Mouse (Mus musculus) heart, embryonic 16.5 days (tissue): Measurements from ENCODE around the gene Pcdh15. TPM values are rescaled to one million over a fixed set of nuclear protein-coding genes. Genes with fewer than 3 reads are reported as not detected.

Source experiments
- ATAC-seq: fragments of 200-750 bp; cut with Nextera tagmentation; replicated peaks from 2 replicates; pipeline ENCODE4 v1.8.0; 2017; ENCODE audit warnings: moderate number of reproducible peaks; ENCODE audit not compliant: insufficient read depth, low FRiP score; ENCODE audit errors: extremely low read depth
- H3K27ac ChIP-seq: fragments of 300-500 bp; sonication (generic); 2 replicates; pipeline ENCODE4 v1.5.1; 2014; ENCODE audit warnings: mild to moderate bottlenecking, low read length, control low read depth, moderate library complexity
- H3K27me3 ChIP-seq: fragments of 300-500 bp; sonication (generic); 2 replicates; pipeline ENCODE4 v1.6.1; 2014; ENCODE audit warnings: low read length, mixed read lengths; ENCODE audit not compliant: control insufficient read depth, insufficient read depth
- H3K36me3 ChIP-seq: fragments of 300-500 bp; sonication (generic); 2 replicates; pipeline ENCODE4 v1.6.1; 2014; ENCODE audit not compliant: control insufficient read depth, insufficient read depth
- H3K4me1 ChIP-seq: fragments of 300-500 bp; sonication (generic); 2 replicates; pipeline ENCODE4 v1.6.1; 2014; ENCODE audit warnings: low read length, mixed read lengths; ENCODE audit not compliant: control insufficient read depth, insufficient read depth
- H3K4me2 ChIP-seq: fragments of 300-500 bp; sonication (generic); 2 replicates; pipeline ENCODE4 v1.6.1; 2014; ENCODE audit warnings: low read depth, mild to moderate bottlenecking, control low read depth, low read length
- H3K4me3 ChIP-seq: fragments of 300-500 bp; sonication (generic); 2 replicates; pipeline ENCODE4 v1.5.1; 2014; ENCODE audit warnings: mild to moderate bottlenecking, control low read depth, low read length
- H3K9ac ChIP-seq: fragments of 300-500 bp; sonication (generic); 2 replicates; pipeline ENCODE4 v1.6.1; 2014; ENCODE audit warnings: low read length, control low read depth
- H3K9me3 ChIP-seq: fragments of 300-500 bp; sonication (generic); replicated peaks from 2 replicates; pipeline ENCODE4 v1.6.1; 2016; ENCODE audit warnings: low read length; ENCODE audit not compliant: control insufficient read depth
- WGBS: fragments of 180-500 bp; shearing (Covaris S2); extraction: QIAGEN DNeasy Blood & Tissue Kit; methylation state at CpG from one replicate; pipeline ENCODE4 v1.1.7; 2014; 5-methylcytosine and 5-hydroxymethylcytosine counted together
- polyA plus RNA-seq: library from polyadenylated mRNA; unstranded; fragments of >200 nt; fragmentation: Nextera tagmentation; extraction: Ambion mirVana; gene quantifications from 2 replicates; pipeline ENCODE4 v1.2.1, GENCODE M21; 2015

Pcdh15 gene
- polyA plus RNA-seq, 1 experiment from 2014 or later: 0.49 TPM

DNA sequence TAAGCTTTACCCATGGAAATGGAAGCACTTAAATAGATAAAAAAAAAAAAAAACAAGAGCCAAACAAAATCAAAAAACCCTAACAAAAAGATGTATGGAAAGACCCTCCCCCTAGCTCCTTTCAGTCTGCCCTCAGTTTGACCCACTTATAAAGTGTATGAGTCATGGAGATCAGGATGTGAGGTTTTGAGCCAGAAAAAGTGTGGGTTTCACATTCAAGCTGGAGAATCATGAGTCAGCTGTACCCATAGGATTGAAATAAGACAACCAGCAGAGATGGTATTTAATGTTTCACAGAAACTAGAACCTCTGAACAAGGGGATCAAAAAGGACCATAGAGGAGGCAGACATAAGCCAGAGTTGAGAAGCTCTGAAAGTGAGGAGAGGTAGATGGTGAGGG lies 1048.8 kb downstream of the Pcdh15 start:
- Histone ChIP-seq H3K36me3 (no peaks in the 10 kb centered on the region), H3K27ac (no peak overlapping the region), H3K4me1 (no peaks in the 10 kb centered on the region), H3K27me3 (no peaks in the 10 kb centered on the region), H3K9ac (no peak overlapping the region), H3K4me3 (no peak overlapping the region), H3K4me2 (no peak overlapping the region), H3K9me3 (no peaks in the 10 kb centered on the region)
- no peak for ATAC-seq

DNA sequence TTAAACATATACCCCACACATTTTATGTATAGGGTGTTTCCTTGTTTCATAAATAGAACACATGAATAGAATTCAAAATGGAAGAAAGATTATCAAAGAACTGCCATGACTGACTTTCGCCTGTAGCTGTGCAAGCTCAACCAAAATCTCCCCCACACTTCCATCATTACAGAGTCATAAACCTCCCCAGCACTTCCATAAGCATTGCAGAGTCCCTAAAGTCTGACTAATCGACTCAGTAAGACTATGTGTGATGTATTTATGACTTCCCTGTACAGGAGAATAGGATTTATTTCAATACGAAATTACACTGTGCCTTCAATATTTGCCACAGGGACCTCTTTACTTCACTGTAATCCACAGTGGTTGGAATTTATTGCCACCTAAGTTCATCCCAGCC lies 1082.8 kb downstream of the Pcdh15 start:
- H3K27me3 ChIP-seq: no peaks in the 10 kb centered on the region
- no peak overlapping the region for H3K27ac ChIP-seq
- 62% methylated on average over 3 of the region's 3 CpGs for WGBS
- no peaks in the 10 kb centered on the region for H3K4me1 ChIP-seq
- no peaks in the 10 kb centered on the region for H3K9me3 ChIP-seq
- no peaks in the 10 kb centered on the region for H3K36me3 ChIP-seq
- H3K9ac ChIP-seq: no peak overlapping the region
- ATAC-seq: no peak
- H3K4me3 ChIP-seq: no peak overlapping the region
- H3K4me2 ChIP-seq: no peak overlapping the region

DNA sequence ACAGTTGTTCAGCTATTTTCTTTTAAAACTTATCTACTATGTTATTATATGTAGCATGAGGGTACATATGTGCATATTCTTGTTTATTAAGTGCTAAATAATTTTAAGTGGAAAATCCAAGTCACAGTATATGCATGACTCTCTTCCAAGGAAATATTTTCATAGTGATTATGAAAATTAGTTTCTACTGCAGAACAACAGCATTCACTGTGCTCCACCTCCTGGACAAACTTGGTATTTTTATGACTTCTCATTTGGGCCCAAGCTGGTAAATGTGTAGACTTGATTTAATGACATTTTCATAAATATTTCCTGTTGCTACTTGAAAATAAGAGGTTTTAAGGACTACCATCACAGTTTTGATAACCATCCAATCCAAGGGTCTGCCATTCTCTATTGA lies 1104.5 kb downstream of the Pcdh15 start:
- Histone ChIP-seq H3K4me1 (no peaks in the 10 kb centered on the region), H3K4me2 (no peak overlapping the region), H3K4me3 (no peak overlapping the region), H3K9me3 (no peaks in the 10 kb centered on the region), H3K36me3 (no peaks in the 10 kb centered on the region), H3K9ac (no peak overlapping the region), H3K27ac (no peak overlapping the region), H3K27me3 (no peaks in the 10 kb centered on the region)
- ATAC-seq: no peak

DNA sequence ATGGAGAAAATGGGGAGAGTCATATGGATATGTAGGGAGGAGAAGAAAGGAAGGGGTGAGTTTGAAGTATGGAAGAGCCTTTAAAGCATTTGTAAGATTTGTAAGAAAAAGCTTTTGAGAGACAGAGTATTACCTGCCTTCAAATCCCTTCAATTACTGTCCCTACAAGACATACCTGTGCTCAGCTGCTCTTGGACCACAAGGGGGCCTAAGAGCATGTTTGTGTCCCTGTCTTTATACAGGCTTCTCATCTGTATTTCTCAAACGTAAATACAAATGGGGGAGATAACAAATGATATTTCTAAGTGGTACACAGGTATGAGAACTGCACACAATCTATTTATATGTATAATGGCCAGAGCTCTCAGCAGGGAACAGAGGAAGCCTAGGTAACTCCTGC lies 1118.1 kb downstream of the Pcdh15 start:
- WGBS: 16% methylated on average over 1 of the region's 1 CpGs
- no peak overlapping the region for H3K4me3 ChIP-seq
- H3K27me3 ChIP-seq: no peaks in the 10 kb centered on the region
- no peaks in the 10 kb centered on the region for H3K4me1 ChIP-seq
- H3K4me2 ChIP-seq: no peak overlapping the region
- H3K27ac ChIP-seq: no peak overlapping the region
- H3K9me3 ChIP-seq: no peaks in the 10 kb centered on the region
- no peak for ATAC-seq
- no peaks in the 10 kb centered on the region for H3K36me3 ChIP-seq
- H3K9ac ChIP-seq: no peak overlapping the region

DNA sequence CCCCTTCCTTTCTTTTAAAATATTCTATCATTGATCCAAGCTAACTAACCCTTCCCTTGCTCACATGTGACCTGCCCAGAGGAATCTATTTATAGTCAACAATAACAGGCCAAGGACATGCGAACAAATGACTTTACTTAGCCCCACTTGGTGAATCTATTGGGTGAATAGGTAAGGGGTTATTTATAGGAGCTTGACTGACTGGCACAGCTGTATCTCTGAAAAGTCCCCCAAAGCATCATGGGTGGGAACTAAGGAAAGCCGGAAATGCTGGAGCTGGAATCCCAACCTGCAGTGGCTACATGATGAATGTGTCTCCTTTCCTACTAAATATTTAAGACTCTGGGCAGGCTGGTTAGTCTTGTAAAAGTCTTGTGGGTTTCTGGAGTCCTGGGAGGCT lies 1121.3 kb downstream of the Pcdh15 start:
- no peak for ATAC-seq
- no peak overlapping the region for H3K27ac ChIP-seq

DNA sequence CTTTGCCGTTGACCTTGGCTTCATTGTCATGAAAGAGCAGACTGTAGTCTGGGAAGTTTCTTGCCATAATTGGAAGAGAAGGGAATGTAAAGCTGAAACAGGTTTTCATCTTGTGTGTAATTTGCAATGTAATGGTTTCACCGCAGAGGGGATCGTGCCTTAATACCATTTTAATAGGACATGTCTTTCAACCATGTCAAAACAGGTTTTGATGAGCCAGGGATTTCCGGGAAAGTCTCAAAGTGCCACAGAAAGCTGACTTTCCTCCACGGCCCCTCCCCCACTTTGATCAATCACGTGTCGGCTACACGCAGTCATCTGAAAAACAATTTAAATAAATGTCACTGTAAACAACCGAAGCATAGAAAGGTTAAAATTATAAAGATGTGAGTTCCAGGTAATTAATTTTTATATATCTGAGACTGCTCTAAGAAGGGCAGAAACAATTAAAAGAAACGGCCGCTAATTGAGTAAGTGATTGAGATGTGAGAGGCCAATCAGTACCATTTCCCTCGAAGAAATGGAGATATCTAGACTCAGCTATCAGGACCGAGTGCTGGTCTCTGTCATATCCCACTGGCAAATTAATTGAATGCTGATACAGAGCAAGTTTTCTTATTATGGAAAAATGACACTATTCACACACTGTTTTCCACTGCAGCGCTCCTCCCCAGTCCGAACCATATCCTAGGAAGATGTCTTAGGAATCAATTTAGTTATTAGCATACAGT lies 1158.7 kb downstream of the Pcdh15 start:
- Histone ChIP-seq H3K4me1 (no peaks in the 10 kb centered on the region), H3K27me3 (no peaks in the 10 kb centered on the region), H3K4me2 (no peak overlapping the region), H3K4me3 (no peak overlapping the region), H3K9me3 (no peaks in the 10 kb centered on the region), H3K36me3 (no peaks in the 10 kb centered on the region), H3K9ac (no peak overlapping the region), H3K27ac (no peak overlapping the region)
- 84% methylated on average over 15 of the region's 15 CpGs for WGBS
- no peak for ATAC-seq

More for the DNA sequence above, 1121.3 kb downstream of the Pcdh15 start:
- Histone ChIP-seq H3K4me1 (no peaks in the 10 kb centered on the region), H3K9ac (no peak overlapping the region), H3K4me3 (no peak overlapping the region), H3K36me3 (no peaks in the 10 kb centered on the region), H3K27me3 (no peaks in the 10 kb centered on the region), H3K4me2 (no peak overlapping the region), H3K9me3 (no peaks in the 10 kb centered on the region)
- 54% methylated on average over 2 of the region's 2 CpGs for WGBS

DNA sequence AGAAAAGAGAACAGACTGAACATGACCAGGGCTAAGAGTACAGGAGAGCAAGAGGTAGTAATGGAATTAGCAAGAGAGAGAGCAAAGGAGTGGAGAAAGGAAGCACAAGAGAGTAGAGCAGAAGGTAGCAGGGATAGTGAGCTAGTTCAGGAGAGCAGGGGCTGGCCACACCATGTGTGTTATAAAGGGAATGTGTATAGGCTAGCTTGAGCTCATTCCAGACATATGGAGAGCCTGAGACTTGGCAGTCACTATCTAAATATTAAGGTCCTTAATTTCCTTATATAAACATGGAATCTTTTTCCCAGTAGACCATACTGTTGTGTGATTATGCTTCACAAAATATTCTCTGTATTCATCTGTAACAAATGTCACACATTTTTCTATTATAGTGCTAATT lies 1159.5 kb downstream of the Pcdh15 start:
- H3K9ac ChIP-seq: no peak overlapping the region
- H3K9me3 ChIP-seq: no peaks in the 10 kb centered on the region
- no peaks in the 10 kb centered on the region for H3K27me3 ChIP-seq
- H3K4me3 ChIP-seq: no peak overlapping the region
- no peak for ATAC-seq
- H3K4me2 ChIP-seq: no peak overlapping the region
- H3K36me3 ChIP-seq: no peaks in the 10 kb centered on the region
- H3K4me1 ChIP-seq: no peaks in the 10 kb centered on the region
- H3K27ac ChIP-seq: no peak overlapping the region

DNA sequence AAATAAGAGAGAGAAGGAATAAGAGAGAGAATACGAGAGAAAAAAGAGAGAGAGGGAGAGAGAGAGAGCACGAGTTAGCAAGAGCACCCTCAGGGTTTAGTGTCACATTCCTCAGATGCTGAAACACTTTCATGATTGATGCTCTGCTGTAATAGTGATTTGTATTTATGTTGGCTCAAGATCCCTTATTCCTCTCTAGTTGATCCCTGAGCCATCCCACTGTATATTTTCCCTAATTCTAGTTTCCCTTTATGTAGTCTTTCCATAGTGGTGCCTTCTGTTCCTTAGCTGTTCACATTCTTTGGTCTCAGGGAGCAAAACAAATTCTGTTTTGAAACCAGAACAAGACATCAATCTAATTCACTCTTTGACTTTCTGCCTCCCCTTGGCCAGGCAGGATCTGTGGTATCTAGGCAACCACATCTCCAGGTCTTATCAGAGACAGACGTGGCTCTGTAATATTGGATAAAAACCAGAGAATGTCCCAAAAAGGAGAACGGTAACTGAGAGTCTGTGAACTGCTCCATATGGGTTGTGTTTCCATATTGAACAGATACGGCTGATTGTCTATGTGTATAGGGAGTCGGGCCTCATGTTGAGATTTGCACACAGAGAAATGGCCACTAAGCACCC lies 1170.6 kb downstream of the Pcdh15 start:
- peaks cover 3% of the 10 kb centered on the region; the same call in 1 of the 2 replicates for H3K4me1 ChIP-seq
- no peak for ATAC-seq
- 57% methylated on average over 6 of the region's 6 CpGs for WGBS
- no peak overlapping the region for H3K4me3 ChIP-seq
- no peak overlapping the region for H3K4me2 ChIP-seq
- H3K27me3 ChIP-seq: no peaks in the 10 kb centered on the region
- no peak overlapping the region for H3K9ac ChIP-seq
- no peak overlapping the region for H3K27ac ChIP-seq
- H3K9me3 ChIP-seq: 0 out of 2 replicates have a peak, but pooled peaks cover 2% of the 10 kb centered on the region
- no peaks in the 10 kb centered on the region for H3K36me3 ChIP-seq

DNA sequence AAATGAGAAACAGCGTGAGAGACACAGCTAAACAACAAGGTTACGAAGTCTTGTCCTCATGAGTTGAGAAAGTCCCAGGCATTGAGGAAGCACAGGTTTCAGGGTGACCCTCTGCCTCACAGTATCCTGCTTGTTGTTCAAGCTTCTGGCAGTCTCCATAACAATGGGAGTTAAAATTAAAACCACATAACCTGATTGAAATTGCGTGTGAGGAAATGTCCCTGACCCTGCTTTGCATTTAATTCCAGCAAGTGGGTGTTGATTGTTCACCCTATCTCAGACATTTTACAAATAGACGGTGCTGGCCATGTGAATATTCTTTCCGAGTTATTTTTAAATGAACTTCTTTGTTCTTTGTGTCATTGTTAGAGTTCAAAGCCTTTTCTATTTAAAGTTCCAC lies 1171.8 kb downstream of the Pcdh15 start:
- H3K9ac ChIP-seq: no peak overlapping the region
- no peaks in the 10 kb centered on the region for H3K36me3 ChIP-seq
- peak overlapping the region; percentile 64 for H3K27ac ChIP-seq
- peak; percentile 79 for ATAC-seq
- no peak overlapping the region for H3K4me2 ChIP-seq
- H3K9me3 ChIP-seq: 0 out of 2 replicates have a peak, but pooled peaks cover 2% of the 10 kb centered on the region
- no peaks in the 10 kb centered on the region for H3K27me3 ChIP-seq
- 49% methylated on average over 5 of the region's 5 CpGs for WGBS
- H3K4me1 ChIP-seq: peaks cover 3% of the 10 kb centered on the region; the same call in 1 of the 2 replicates
- H3K4me3 ChIP-seq: no peak overlapping the region
